Mouse (Mus musculus): ENCODE results near the gene Gm42372.

DNA sequence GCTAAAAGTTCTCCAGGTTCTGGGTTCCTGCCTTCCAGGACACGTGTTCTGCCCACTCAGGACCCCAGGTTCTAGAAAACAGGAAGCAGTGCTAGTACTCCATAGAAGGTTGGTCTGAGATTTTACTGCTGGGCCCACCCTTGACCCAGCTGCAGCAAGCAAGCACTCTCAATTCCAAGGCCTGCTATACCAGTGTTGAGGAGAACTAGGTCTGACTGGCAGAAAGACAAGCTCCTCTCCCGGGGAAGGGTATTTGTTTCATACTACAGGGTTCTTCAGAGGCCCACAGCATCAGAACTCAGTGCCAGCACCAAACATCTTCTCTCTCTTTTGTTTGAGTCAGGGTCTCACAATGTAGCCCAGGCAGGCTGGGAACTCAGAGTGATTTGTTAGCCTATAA lies 35.0 kb downstream of the Gm42372 start:
- TF ChIP-seq CTCF (IDR thresholded peaks at IDR 0.05; ENCODE audit: extremely low read depth, insufficient read depth, low read length) (no peak), POLR2A (IDR thresholded peaks at IDR 0.05; ENCODE audit: extremely low read depth, insufficient read depth, low read length) (no peak)

Data from cortical plate, adult 2 months (tissue).